Mouse (Mus musculus): ENCODE measurements at regions not wholly inside any gene's neighbourhood (a gene's known extent, or its start where the extent isn't known, plus 50 kb on each side); places are given as distances from the start of the nearest gene placed in this dataset.

DNA sequence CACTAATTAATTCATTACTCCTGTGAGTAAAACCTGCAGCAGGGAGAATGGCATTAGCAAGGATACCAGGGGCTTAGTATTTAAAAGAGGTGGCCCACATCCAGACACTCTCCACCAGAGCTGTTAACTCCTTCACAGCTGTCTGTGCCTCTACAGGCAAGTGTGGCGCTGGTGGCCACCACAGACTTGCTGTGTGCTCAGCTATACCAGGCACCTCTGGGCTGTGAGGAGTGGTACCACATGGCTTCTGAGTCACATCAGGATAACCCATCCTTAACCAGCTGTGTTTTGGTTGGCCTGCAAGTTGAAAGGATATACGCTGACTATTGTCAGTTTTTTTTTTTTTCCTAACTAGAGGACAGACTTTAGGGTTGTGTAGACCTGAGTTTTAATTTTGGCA, 108.1 kb downstream of the 4933412E24Rik start:
- DNase-seq, result no peak
- 79% methylated on average over 2 of the region's 2 CpGs for WGBS
- no peaks in the 10 kb centered on the region for H3K27me3 ChIP-seq (ENCODE audit: control insufficient read depth, insufficient read depth, low read length)
- H3K27ac ChIP-seq, result no peak overlapping the region
- TF ChIP-seq POLR2A (IDR thresholded peaks at IDR 0.05; ENCODE audit: insufficient read depth, low read depth, low read length), result no peak
- no peak overlapping the region for H3K4me3 ChIP-seq
- no peaks in the 10 kb centered on the region for H3K79me2 ChIP-seq (replicated peaks; ENCODE audit: control insufficient read depth, insufficient read depth, low read length)
- no peaks in the 10 kb centered on the region for H3K4me1 ChIP-seq (ENCODE audit: control insufficient read depth, insufficient read depth, low read length)
- no peaks in the 10 kb centered on the region for H3K36me3 ChIP-seq (ENCODE audit: control insufficient read depth, insufficient read depth, low read length)
- intact Hi-C loops (cut with DNase I), result loop anchor here (5.0 to 10.0 kb wide), 3 partner anchors 189 to 1187 kb away; no protein-coding TSS in a partner anchor
- H3K9ac ChIP-seq (ENCODE audit: low read depth, low read length), result no peak overlapping the region

DNA sequence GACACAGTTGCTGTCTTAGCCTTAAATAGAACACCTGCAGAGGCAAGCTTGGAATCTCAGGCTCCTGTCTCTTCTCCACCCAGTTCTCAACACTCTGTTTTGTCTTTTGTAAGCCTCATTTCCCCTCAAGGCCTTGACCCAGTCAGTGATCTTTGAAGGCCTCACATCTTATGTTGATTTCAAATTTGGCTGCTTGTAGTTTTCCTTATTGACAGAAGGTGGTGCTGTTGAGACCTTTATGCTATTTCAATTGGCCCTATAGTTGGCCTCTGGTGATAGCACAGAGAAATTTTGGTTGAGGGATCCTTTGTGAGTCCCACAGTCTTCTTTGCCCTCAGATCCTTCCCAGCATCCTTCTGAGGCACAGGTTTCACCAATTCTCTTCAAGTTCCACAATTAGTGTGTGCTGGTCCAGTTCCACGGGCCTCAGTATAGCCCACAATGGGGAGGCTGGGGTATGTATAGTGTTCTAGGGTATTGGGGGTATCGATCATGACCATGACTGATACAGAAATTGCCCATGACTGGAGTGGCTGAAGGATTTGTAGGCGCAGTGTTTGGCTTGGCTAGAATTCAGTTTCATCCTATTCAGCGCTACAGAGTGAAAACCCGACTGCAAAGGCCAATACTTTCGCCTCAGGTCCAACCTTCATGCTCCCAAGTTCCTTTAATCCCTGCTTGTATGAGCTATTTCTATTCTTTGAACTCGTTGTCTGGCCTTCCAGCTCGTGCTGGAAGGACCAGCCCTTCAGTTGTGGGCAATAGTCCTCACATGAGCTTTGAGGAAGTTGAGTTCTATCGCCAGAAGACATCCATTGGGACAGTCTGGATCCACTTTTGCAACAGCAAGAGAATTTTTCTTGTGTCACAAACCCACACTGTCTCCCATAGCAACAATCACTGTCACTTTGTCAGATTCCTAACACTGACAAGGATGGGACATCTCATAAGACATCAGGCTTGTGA, 110.3 kb downstream of the 4933412E24Rik start:
- no peak for DNase-seq
- intact Hi-C loops (cut with DNase I), result loop anchor here (5.0 to 10.0 kb wide), 3 partner anchors 191 to 1189 kb away; no protein-coding TSS in a partner anchor
- H3K79me2 ChIP-seq (replicated peaks; ENCODE audit: control insufficient read depth, insufficient read depth, low read length), result no peaks in the 10 kb centered on the region
- no peak overlapping the region for H3K4me3 ChIP-seq
- no peaks in the 10 kb centered on the region for H3K36me3 ChIP-seq (ENCODE audit: control insufficient read depth, insufficient read depth, low read length)
- no peaks in the 10 kb centered on the region for H3K4me1 ChIP-seq (ENCODE audit: control insufficient read depth, insufficient read depth, low read length)
- H3K27me3 ChIP-seq (ENCODE audit: control insufficient read depth, insufficient read depth, low read length), result no peaks in the 10 kb centered on the region
- no peak overlapping the region for H3K9ac ChIP-seq (ENCODE audit: low read depth, low read length)
- TF ChIP-seq CTCF (IDR thresholded peaks at IDR 0.05) (peak; percentile 81), POLR2A (IDR thresholded peaks at IDR 0.05; ENCODE audit: insufficient read depth, low read depth, low read length) (no peak), EP300 (IDR thresholded peaks at IDR 0.05; ENCODE audit: insufficient read depth, low read depth, low read length) (no peak)
- H3K27ac ChIP-seq, result no peak overlapping the region
- WGBS, result 80% methylated on average over 9 of the region's 9 CpGs

GRCm38 (mm10) chr15:59904741-59905140, 111.7 kb downstream of the 4933412E24Rik start:
- no peak overlapping the region for H3K9ac ChIP-seq (ENCODE audit: low read depth, low read length)
- WGBS, result 49% methylated on average over 5 of the region's 5 CpGs
- no peaks in the 10 kb centered on the region for H3K79me2 ChIP-seq (replicated peaks; ENCODE audit: control insufficient read depth, insufficient read depth, low read length)
- H3K27ac ChIP-seq, result no peak overlapping the region
- no peak for DNase-seq
- H3K4me3 ChIP-seq, result no peak overlapping the region
- no peaks in the 10 kb centered on the region for H3K4me1 ChIP-seq (ENCODE audit: control insufficient read depth, insufficient read depth, low read length)
- no peak for TF ChIP-seq POLR2A (IDR thresholded peaks at IDR 0.05; ENCODE audit: insufficient read depth, low read depth, low read length)
- TF ChIP-seq EP300 (IDR thresholded peaks at IDR 0.05; ENCODE audit: insufficient read depth, low read depth, low read length), result no peak
- TF ChIP-seq CTCF (IDR thresholded peaks at IDR 0.05), result no peak
- H3K36me3 ChIP-seq (ENCODE audit: control insufficient read depth, insufficient read depth, low read length), result no peaks in the 10 kb centered on the region
- intact Hi-C loops (cut with DNase I), result loop anchor here (5.0 to 10.0 kb wide), 3 partner anchors 193 to 1190 kb away; no protein-coding TSS in a partner anchor
- H3K27me3 ChIP-seq (ENCODE audit: control insufficient read depth, insufficient read depth, low read length), result no peaks in the 10 kb centered on the region

GRCm38 (mm10) chr15:59888996-59889395, 127.4 kb downstream of the 4933412E24Rik start:
- WGBS, result 78% methylated on average over 2 of the region's 2 CpGs
- intact Hi-C loops (cut with DNase I), result no loop called here
- TF ChIP-seq CTCF (IDR thresholded peaks at IDR 0.05) (no peak), EP300 (IDR thresholded peaks at IDR 0.05; ENCODE audit: insufficient read depth, low read depth, low read length) (no peak), POLR2A (IDR thresholded peaks at IDR 0.05; ENCODE audit: insufficient read depth, low read depth, low read length) (no peak)

GRCm38 (mm10) chr15:59888131-59888459, 128.3 kb downstream of the 4933412E24Rik start:
- Histone ChIP-seq H3K79me2 (replicated peaks; ENCODE audit: control insufficient read depth, insufficient read depth, low read length) (no peaks in the 10 kb centered on the region), H3K4me1 (ENCODE audit: control insufficient read depth, insufficient read depth, low read length) (no peaks in the 10 kb centered on the region), H3K36me3 (ENCODE audit: control insufficient read depth, insufficient read depth, low read length) (no peaks in the 10 kb centered on the region), H3K27ac (no peak overlapping the region), H3K27me3 (ENCODE audit: control insufficient read depth, insufficient read depth, low read length) (no peaks in the 10 kb centered on the region), H3K4me3 (no peak overlapping the region), H3K9ac (ENCODE audit: low read depth, low read length) (no peak overlapping the region)
- 44% methylated on average over 2 of the region's 2 CpGs for WGBS
- no peak for TF ChIP-seq POLR2A (IDR thresholded peaks at IDR 0.05; ENCODE audit: insufficient read depth, low read depth, low read length)
- TF ChIP-seq EP300 (IDR thresholded peaks at IDR 0.05; ENCODE audit: insufficient read depth, low read depth, low read length), result no peak
- DNase-seq, result no peak
- intact Hi-C loops (cut with DNase I), result no loop called here

More at GRCm38 (mm10) chr15:59888996-59889395, 127.4 kb downstream of the 4933412E24Rik start:
- Histone ChIP-seq H3K36me3 (ENCODE audit: control insufficient read depth, insufficient read depth, low read length) (no peaks in the 10 kb centered on the region), H3K4me3 (no peak overlapping the region), H3K4me1 (ENCODE audit: control insufficient read depth, insufficient read depth, low read length) (no peaks in the 10 kb centered on the region), H3K27me3 (ENCODE audit: control insufficient read depth, insufficient read depth, low read length) (no peaks in the 10 kb centered on the region), H3K9ac (ENCODE audit: low read depth, low read length) (no peak overlapping the region), H3K27ac (no peak overlapping the region), H3K79me2 (replicated peaks; ENCODE audit: control insufficient read depth, insufficient read depth, low read length) (no peaks in the 10 kb centered on the region)
- no peak for DNase-seq
